Mouse (Mus musculus) splenic B cell, adult 2 months (primary cell): ENCODE data around the gene Btg1-ps2.
"Not testable (repeated sequence)": the region's sequence is repeated elsewhere in the genome, so short reads cannot be mapped to it uniquely, and the experiment has no call there.

Experiments
- DNase-seq: peaks from one replicate; pipeline ENCODE4 v3.0.0-alpha.2; 2011; ENCODE audit warnings: low read depth, low spot score
- H3K27me3 ChIP-seq: 2 replicates; pipeline ENCODE4 v1.6.1; 2012; ENCODE audit warnings: mild to moderate bottlenecking, low read length, moderate library complexity, mixed read lengths; ENCODE audit not compliant: control insufficient read depth, poor library complexity, insufficient read depth, severe bottlenecking
- H3K36me3 ChIP-seq: 2 replicates; pipeline ENCODE4 v1.6.1; 2012; ENCODE audit warnings: mild to moderate bottlenecking, low read length, moderate library complexity, mixed read lengths; ENCODE audit not compliant: control insufficient read depth, poor library complexity, insufficient read depth, severe bottlenecking

Btg1-ps2 gene

DNA sequence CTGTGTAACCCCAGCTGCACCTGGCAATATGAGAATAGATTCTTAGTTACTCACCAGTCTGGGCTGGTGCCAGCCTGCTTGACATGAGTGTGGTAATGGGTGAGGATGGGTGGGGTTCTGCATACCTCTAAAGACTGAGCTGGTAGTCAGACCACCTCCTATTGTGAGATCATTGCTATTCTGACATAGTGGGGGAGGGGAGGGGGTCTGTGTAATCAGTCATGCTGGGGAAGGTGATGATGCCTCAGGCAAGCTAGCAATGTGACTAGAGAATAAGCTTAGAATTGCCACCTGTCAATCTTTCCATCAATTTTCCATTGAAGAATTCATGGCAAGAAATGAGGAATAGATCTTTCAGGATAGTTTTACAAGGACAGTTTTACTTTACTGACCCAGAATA lies at the start of gene Btg1-ps2:
Btg1-ps2 (minus strand) TSS at position 101 of the 400 bp plus-strand sequence.
- DNase-seq, H3K27me3 ChIP-seq, H3K36me3 ChIP-seq: not testable (repeated sequence)

DNA sequence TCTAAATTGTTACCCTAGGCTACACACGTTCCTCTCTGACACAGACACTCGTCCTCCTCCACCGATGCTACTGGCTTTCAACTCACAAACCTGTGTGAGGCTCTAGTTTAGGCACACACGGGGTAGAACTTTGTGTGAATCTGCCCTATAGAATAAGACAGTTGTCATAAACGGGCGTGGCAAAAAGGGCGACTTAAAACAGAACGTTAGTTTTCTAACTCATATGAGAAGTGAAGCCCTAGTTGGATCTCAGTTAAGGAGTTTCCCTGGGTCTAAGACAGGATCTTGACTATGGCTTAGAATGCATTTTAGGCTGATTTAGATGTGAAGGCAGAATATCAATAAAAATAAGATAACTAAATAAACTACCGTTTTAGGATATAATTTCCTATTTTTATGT lies 42.1 kb upstream of the Btg1-ps2 start, which contains the start of gene Rhox11:
Rhox11 (minus strand) TSS at position 101 of the 400 bp plus-strand sequence.
- Histone ChIP-seq H3K27me3 (no peaks in the 10 kb centered on the region), H3K36me3 (no peaks in the 10 kb centered on the region)
- no peak for DNase-seq

DNA sequence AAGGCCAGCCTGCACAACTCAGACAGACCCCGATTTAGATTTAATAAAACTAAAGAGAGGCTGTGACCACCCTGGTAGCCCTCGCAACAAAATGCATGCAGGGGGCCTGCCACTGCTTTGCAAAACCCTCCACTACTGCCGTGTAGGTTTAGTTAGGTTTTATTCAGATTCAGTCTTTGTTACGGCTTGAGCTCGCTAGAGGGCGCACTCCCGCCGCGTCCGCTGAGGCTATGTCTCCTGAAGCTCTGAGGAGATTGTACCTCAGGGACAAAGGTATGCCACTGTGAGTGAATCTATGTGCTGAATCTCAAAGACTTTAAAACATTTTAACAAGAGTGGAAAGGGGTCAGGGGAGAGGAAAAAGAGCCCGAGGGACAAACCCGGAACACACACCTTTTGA lies 41.3 kb upstream of the Btg1-ps2 start:
- Histone ChIP-seq H3K36me3 (no peaks in the 10 kb centered on the region), H3K27me3 (no peaks in the 10 kb centered on the region)
- DNase-seq = peak; percentile 43

DNA sequence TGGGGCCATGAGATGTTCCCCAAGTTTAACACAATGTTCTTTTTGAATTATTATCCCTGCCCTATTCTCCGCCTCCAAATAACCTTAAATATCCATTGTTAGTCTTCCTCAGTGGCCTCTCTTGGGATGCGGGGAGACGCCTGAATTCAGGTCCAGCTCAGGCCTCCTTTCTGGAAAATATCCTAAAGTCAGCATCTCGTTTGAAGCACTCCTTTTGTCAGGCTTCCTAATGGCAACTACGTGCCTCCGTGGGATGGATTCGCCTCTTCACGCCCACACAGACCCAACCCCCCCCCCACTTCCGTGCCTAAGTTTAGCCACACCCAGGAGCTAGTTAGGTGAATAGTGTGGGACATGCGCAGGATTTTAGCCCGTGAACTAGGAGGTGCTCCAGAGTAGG lies 23.3 kb upstream of the Btg1-ps2 start, which contains the start of gene Rhox10:
Rhox10 (plus strand) TSS at position 301 of the 400 bp plus-strand sequence.
- H3K27me3 ChIP-seq = no peaks in the 10 kb centered on the region
- DNase-seq = no peak

DNA sequence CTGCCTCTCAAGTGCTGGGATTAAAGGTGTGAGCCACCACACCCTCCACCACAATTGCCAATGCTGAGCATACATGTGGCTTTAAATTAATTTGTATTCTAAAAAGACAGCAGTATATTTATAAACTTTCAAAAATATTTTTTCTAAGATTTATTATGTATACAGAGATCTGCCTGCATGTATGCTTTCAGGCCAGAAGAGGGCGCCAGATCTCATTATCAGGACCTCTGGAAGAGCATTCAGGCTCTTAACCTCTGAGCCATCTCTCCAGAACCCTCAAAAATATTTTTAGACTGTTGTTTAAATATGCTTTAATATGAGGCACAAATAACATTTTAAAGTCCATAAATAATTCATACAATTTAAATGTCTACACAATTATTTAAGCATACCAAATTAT lies 18.6 kb upstream of the Btg1-ps2 start:
- peak; percentile 32 for DNase-seq
- no peaks in the 10 kb centered on the region for H3K36me3 ChIP-seq

More for the DNA sequence above, 23.3 kb upstream of the Btg1-ps2 start, which contains the start of gene Rhox10:
- no peaks in the 10 kb centered on the region for H3K36me3 ChIP-seq

DNA sequence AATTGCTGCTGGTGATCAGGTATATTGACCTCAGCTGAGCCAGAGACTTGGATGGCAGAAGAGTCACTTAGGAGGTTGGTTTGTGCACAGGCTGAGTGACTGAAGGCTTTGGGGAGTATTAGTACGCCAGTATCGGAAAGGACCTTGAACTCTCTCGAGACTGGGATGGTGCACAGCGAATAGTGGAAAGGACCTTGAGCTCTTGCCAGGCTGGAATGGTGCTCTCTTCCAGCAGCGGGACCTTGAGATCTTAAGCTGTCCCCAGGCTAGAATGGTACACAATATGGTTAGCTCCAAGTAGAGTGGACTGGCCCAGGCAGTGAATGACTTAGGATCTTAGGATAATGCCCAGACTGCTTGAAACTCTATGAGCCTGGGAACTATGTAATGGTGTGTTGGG lies 3.2 kb downstream of the Btg1-ps2 start:
- no peaks in the 10 kb centered on the region for H3K36me3 ChIP-seq
- H3K27me3 ChIP-seq = no peaks in the 10 kb centered on the region
- DNase-seq = no peak

More for the DNA sequence above, 18.6 kb upstream of the Btg1-ps2 start:
- H3K27me3 ChIP-seq = no peaks in the 10 kb centered on the region

DNA sequence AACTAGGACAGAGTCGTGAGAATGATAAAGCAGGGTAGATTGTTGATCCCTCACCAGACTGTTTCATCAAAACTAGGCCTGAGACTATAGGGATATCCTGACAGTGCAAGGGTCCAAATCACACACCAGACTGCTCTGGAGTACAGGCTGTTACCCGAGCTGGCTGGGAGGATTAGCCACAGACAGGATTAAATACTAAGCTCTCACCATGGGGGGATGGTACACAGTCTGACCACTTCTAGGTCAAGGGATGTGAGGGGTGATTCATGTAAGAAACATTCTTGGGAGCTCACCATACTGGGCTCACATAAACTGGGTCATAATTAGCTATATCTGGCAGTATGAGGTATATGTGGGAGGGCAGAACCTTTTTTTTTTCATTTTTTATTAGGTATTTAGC lies 9.1 kb downstream of the Btg1-ps2 start:
- no peaks in the 10 kb centered on the region for H3K27me3 ChIP-seq
- DNase-seq = no peak
- H3K36me3 ChIP-seq = no peaks in the 10 kb centered on the region

DNA sequence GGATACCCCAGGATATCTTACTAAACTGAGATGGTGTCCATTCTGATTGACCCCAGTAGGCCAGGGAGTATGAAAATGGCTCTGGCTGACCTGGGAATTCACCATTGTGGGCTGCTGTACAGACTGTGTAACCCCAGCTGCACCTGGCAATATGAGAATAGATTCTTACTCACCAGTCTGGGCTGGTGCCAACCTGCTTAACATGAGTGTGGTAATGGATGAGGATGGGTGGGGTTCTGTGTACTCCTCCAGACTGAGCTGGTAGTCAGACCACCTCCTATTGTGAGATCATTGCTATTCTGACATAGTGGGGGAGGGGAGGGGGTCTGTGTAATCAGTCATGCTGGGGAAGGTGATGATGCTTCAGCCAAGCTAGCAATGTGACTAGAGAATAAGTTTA lies 24.3 kb downstream of the Btg1-ps2 start, which contains the start of gene Btg1-ps1:
Btg1-ps1 (minus strand) TSS at position 219 of the 400 bp plus-strand sequence.
- not testable (repeated sequence) for H3K36me3 ChIP-seq, H3K27me3 ChIP-seq, DNase-seq

DNA sequence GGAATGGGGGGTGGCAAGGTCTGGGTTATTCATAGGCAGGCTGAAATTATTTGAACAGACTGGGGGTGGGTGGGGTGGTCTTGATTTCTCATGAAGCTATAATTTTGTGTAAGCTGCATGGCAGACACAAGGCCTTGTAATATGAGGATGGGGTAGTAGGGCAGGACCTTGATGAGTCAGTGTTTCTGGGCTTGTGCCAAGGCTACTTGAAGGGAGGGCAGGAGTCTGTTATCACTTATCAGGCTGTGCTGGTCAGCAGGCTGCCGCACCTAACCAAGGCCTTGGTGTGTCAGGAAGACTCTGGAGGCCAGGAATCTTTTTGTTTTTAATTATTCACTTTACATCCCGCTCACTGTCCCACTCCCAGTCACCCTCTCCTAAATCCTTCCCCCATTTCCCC lies 34.2 kb downstream of the Btg1-ps2 start:
- DNase-seq = no peak
- no peaks in the 10 kb centered on the region for H3K27me3 ChIP-seq
- no peaks in the 10 kb centered on the region for H3K36me3 ChIP-seq
